Mouse (Mus musculus): ENCODE measurements around the gene Akap13.

The Akap13 gene

DNA sequence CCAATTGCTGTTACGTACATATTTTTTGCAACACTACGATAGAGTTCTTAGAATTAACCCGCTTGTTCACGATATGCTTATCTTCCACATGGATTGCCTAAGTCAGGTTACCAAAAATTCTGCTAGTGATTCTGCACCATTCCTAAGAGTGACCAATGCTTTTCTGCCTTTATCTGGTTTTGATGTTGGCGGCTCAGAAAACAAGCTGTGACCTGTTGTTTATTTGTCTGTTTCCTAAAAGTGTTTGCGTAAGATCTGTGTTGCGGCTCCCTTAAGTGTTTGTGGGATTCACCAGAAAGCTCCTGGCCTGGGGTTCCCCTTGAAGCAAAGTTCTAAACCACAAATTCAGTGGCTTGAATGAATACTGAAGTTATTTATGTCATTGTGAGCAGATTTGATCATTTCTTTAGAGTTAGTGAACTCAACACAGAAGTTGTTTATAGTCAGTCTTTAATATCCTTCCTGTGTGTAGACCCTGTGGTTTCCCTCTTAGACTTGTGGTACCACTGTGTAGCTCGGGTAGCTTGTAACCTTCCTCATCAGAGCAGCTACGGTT is 201.0 kb downstream of the Akap13 start:
- peak; percentile 38 to 46 for DNase-seq (ENCODE audit: low read depth in 2 of 2, low spot score in 2 of 2)

DNA sequence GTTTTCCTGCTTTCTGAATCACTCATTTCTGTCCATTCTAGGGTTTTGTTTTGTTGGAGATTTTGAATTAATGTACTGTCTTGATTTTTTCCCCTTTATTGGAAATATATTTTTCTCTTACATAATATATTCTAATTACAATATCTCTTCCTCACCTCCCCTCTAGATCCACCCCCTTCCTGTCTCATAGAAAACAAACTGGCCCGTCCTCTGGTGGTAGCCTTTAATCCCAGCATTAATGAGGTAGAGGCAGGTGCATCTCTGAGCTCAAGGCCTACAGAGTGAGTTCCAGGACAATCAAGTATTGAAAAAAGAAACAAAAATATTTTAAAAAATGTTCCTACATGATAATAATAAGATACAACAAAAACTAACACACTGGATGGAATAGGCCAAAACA is 201.6 kb downstream of the Akap13 start:
- DNase-seq (ENCODE audit: low read depth in 2 of 2, low spot score in 2 of 2) = no peak

GRCm38 (mm10) chr7:75664455-75664854 is 209.1 kb downstream of the Akap13 start:
- DNase-seq (ENCODE audit: low read depth in 2 of 2, low spot score in 2 of 2) = no peak

- DNase-seq (ENCODE audit: low read depth in 2 of 2, low spot score in 2 of 2) = no peak
These were observed 211.6 kb downstream of the Akap13 start for GRCm38 (mm10) chr7:75666982-75667381.

DNA sequence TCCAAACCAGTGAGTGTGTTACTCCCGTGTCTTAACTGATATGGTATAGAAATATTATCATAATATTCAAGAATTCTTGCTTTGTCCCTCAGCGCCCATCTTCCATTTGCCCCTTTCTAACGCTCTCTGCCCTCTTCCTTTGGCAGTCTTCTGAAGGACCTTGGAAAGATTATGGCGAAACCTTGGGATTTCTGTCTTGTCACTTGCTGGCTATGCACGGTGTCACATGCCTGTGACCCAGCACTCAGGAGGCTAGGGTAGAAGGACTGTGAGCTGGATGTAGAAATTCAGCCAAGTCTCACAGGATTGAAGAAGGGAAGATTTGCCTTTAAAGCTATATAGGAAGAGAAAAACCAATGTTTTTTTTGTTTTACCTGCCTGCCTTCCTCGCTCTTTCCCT is 212.2 kb downstream of the Akap13 start:
- DNase-seq (ENCODE audit: low read depth in 2 of 2, low spot score in 2 of 2) = no peak

- DNase-seq (ENCODE audit: low read depth in 2 of 2, low spot score in 2 of 2) = no peak
These were observed 213.1 kb downstream of the Akap13 start for GRCm38 (mm10) chr7:75668396-75668795.

DNA sequence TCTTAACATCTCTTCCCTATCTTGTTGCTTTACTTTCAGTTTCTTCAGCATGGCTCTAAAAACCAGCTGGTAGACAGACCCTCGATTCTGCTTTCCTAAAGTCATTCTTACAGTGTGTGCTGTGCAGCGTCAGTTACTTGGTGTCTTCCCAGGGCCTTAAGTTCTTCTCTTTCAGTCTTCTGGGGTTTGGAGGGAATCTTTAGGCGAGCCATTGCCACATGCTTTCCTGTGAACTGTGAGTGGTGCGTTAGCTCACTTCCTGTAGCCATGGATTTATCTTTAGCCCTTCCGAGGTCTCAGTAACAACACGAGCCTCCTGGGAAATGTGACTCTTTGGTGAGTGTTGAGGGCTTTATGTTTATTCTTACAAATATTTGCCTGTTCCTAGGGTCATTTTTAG is 214.1 kb downstream of the Akap13 start:
- no peak for DNase-seq (ENCODE audit: low read depth in 2 of 2, low spot score in 2 of 2)

DNA sequence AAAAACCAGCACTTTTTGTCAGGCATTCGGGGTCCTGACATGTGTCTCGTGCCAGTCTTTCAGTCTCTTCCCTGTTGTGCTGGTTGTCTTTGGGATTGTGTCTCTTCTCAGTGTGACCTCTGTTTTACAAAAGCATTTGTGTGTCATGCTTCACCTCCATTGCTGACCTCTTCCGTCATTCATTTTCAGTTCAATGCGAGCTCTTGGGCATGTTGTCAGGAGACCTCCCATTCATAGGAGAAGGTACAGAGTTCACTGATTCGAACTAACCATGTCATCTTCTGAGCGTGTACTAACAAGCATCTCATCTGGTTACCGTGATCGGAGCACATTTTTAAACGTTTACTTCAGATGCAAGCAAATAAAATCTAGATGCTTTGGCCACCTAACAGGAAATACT is 224.3 kb downstream of the Akap13 start:
- no peak for DNase-seq (ENCODE audit: low read depth in 2 of 2, low spot score in 2 of 2)

GRCm38 (mm10) chr7:75682901-75683300 is 227.6 kb downstream of the Akap13 start:
- DNase-seq (ENCODE audit: low read depth in 2 of 2, low spot score in 2 of 2) = no peak

GRCm38 (mm10) chr7:75683410-75683809 is 228.1 kb downstream of the Akap13 start:
- no peak for DNase-seq (ENCODE audit: low read depth in 2 of 2, low spot score in 2 of 2)

GRCm38 (mm10) chr7:75684976-75685375 is 229.6 kb downstream of the Akap13 start:
- no peak for DNase-seq (ENCODE audit: low read depth in 2 of 2, low spot score in 2 of 2)

- DNase-seq (ENCODE audit: low read depth in 2 of 2, low spot score in 2 of 2) = peak in 1 of 2 experiments; percentile 9
These were observed 230.9 kb downstream of the Akap13 start for GRCm38 (mm10) chr7:75686046-75686826.

DNA sequence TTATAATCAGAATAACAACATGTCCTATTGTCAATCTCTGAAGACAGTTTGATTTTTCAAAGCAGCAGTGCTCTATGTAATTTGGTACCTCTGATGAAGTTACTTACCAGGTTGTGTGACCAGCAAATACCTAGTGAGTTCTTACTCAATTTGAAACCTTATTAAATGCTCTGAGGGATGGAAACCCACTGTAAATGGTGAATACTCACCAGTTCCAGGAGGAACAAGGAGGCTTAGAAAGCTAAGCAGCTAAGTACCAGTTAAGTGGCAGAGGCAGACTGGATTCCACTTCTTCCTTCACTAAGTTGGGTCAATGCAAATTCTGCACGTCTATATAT is 231.5 kb downstream of the Akap13 start:
- DNase-seq (ENCODE audit: low read depth in 2 of 2, low spot score in 2 of 2) = no peak

DNA sequence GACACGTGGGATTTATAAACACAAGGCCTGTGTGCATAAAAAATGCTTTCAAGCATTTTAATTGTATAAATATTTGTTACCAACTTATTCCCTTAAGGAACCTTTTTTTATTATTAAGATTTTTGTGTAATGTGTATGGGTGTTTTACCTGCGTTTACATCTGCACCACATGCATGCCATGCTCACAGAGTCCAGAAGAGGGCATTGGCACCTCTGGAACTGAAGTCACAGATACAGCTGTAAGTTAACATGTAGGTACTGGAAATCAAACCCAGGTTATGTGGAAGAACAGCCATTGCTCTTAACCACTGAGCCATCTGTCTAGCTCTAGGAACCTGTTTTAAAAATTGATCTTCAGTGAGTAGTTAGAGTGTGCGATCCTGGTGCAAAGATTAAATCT is 232.8 kb downstream of the Akap13 start:
- peak in 1 of 2 experiments; percentile 20 for DNase-seq (ENCODE audit: low read depth in 2 of 2, low spot score in 2 of 2)

DNA sequence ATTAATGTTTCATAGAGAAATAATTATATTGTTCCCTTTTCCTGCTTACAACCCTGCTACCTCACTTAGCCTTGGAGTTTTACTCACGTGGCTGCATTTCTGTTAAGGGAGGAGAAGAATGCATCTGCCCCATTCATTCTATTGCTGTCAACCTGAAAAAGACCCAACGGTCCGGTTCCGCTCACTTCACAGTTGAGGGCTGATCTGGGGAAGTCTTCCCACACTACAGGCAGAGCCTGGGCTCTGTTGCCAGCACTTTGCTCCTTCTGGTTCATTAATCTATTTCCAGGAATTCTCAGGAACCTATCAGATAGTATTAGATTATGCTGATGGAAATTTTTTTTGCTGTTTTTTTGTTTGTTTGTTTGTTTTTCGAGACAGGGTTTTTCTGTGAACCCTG is 239.4 kb downstream of the Akap13 start:
- no peak for DNase-seq (ENCODE audit: low read depth in 2 of 2, low spot score in 2 of 2)

DNA sequence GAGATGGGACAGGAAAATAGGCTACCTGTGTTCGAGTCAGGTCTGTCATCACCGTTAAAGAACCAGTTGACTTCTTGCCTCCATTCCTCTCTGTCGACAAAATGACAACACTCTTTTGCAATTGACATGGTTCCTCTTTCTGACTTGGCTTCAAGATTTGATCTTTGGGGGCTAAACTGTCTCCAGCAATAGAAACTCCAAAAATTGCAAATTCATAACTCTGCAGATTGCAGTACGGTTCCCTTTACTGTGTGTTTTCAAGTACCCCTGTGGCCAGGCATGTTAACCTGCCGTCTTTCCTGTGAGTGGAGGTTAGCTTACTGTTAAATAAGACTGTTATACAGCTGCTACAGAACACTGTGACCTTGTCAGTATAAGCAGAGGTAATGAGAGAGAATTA is 244.5 kb downstream of the Akap13 start:
- DNase-seq (ENCODE audit: low read depth in 2 of 2, low spot score in 2 of 2) = no peak

- no peak for DNase-seq (ENCODE audit: low read depth in 2 of 2, low spot score in 2 of 2)
These were observed 245.5 kb downstream of the Akap13 start for GRCm38 (mm10) chr7:75700771-75701345.

- peak; percentile 55 to 70 for DNase-seq (ENCODE audit: low read depth in 2 of 2, low spot score in 2 of 2)
These were observed 246.4 kb downstream of the Akap13 start for GRCm38 (mm10) chr7:75701761-75702160.

DNA sequence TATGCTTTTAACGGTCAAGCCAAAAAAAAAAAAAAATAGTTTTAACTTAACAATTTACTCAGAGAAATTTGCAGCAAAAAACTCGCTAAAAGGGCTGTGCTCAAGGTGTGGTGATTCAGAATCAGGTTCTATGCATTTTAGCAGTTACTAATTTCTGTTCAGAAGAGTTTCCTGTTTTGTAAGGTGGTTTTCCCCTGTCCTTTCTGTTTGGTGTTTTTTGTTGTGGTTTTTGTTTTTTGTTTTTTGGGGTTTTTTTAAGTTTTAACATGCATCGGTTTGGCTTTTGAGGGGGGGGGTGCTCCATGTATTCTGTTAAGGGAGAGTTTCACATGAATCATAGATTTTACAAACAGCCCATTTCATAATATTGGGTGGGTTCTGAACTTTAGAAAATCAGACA is 247.0 kb downstream of the Akap13 start:
- peak in 1 of 2 experiments; percentile 14 for DNase-seq (ENCODE audit: low read depth in 2 of 2, low spot score in 2 of 2)

GRCm38 (mm10) chr7:75702966-75703645 is 247.8 kb downstream of the Akap13 start:
- no peak for DNase-seq (ENCODE audit: low read depth in 2 of 2, low spot score in 2 of 2)

GRCm38 (mm10) chr7:75704862-75705261 is 249.5 kb downstream of the Akap13 start:
- no peak for DNase-seq (ENCODE audit: low read depth in 2 of 2, low spot score in 2 of 2)

DNA sequence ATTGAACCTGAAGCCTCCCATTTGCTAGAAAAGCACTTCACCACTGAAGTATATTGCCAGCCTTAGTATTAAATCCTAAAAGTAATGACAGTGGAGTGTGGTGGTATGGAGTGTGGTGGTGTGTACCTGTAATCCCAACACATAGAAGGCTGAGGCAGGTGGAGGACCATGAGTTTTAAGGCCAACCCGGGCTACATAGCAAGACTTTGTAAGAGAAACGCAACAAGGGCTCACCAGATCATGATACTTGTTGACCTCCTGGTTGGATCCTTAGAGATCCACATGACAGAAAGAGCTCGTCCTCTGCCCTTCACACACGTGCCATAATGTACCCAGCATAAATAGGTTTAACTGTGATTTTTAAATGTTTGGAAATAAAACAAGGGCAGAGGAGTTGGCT is 254.6 kb downstream of the Akap13 start:
- DNase-seq (ENCODE audit: low read depth in 2 of 2, low spot score in 2 of 2) = no peak

All from CD8-positive naive resting alpha-beta T cell, adult 2 months (primary cell).